Mouse (Mus musculus) stomach, postnatal 0 days (tissue): ENCODE results near the gene Epha6.

Experiments
- CTCF ChIP-seq: IDR thresholded peaks from 2 replicates; pipeline ENCODE4 v1.5.1; 2016; ENCODE audit warnings: antibody characterized with exemption, low read depth, mild to moderate bottlenecking, moderate library complexity
- EP300 ChIP-seq: optimal IDR thresholded peaks from 2 replicates; pipeline ENCODE3; 2016; ENCODE audit warnings: antibody characterized with exemption

GRCm38 (mm10) chr16:60585322-60585721, 20.0 kb downstream of the Epha6 start:
- TF ChIP-seq CTCF = 0 out of 2 replicates have a peak, but pooled peaks have one; percentile 9
- no peak for TF ChIP-seq EP300
